Mouse (Mus musculus) spleen, adult 2 months (tissue): Measurements from ENCODE around the gene Acsf3. TPM values are rescaled to one million over a fixed set of nuclear protein-coding genes. Genes with fewer than 3 reads are reported as not detected.

Experiments
- DNase-seq, 2 experiments: peaks; one replicate each; pipeline versions ENCODE4 v3.0.0 to v3.0.0-alpha.2; 2012 to 2021; ENCODE audit warnings: low spot score in 2 of 2, low read depth in 1 of 2
- H3K27ac ChIP-seq: fragments of 200-500 bp; 2 replicates; pipeline ENCODE4 v1.5.1; 2012; ENCODE audit warnings: low read length, inconsistent platforms; ENCODE audit not compliant: insufficient read depth
- H3K27me3 ChIP-seq: fragments of 200-500 bp; 2 replicates; pipeline ENCODE4 v1.6.1; 2012; ENCODE audit warnings: mild to moderate bottlenecking, moderate library complexity, low read length, inconsistent platforms; ENCODE audit not compliant: control insufficient read depth, insufficient read depth
- H3K36me3 ChIP-seq: fragments of 200-500 bp; 2 replicates; pipeline ENCODE4 v1.6.1; 2012; ENCODE audit warnings: mild to moderate bottlenecking, low read length, inconsistent platforms; ENCODE audit not compliant: control insufficient read depth, insufficient read depth
- H3K4me1 ChIP-seq: fragments of 200-500 bp; 2 replicates; pipeline ENCODE4 v1.6.1; 2011; ENCODE audit warnings: inconsistent platforms; ENCODE audit not compliant: control insufficient read depth, insufficient read depth, insufficient read length
- H3K4me3 ChIP-seq: fragments of 200-500 bp; 2 replicates; pipeline ENCODE4 v1.5.1; 2011; ENCODE audit warnings: mild to moderate bottlenecking, inconsistent platforms; ENCODE audit not compliant: insufficient read depth, insufficient read length; ENCODE audit errors: extremely low read depth
- CTCF ChIP-seq: fragments of 200-500 bp; IDR thresholded peaks from 2 replicates; pipeline ENCODE4 v1.5.1; 2011; ENCODE audit warnings: mild to moderate bottlenecking, inconsistent platforms; ENCODE audit not compliant: insufficient read depth, insufficient read length, insufficient replicate concordance; ENCODE audit errors: extremely low read depth
- POLR2A ChIP-seq: fragments of 200-500 bp; IDR thresholded peaks from 2 replicates; pipeline ENCODE4 v1.6.1; 2011; ENCODE audit warnings: low read depth, low read length, inconsistent platforms
- WGBS: fragments of 180-500 bp; shearing (Covaris S2); methylation state at CpG from one replicate; pipeline ENCODE4 v1.1.7; 2018; 5-methylcytosine and 5-hydroxymethylcytosine counted together
- polyA plus RNA-seq: library from polyadenylated mRNA; depleted of rRNA; stranded (reverse); fragments of >200 nt; gene quantifications from 2 replicates; pipeline ENCODE4 v1.2.3, GENCODE M21; 2012; rRNA removed

Acsf3 gene
- polyA plus RNA-seq = 11.1 and 12.0 TPM in 2 replicates

DNA sequence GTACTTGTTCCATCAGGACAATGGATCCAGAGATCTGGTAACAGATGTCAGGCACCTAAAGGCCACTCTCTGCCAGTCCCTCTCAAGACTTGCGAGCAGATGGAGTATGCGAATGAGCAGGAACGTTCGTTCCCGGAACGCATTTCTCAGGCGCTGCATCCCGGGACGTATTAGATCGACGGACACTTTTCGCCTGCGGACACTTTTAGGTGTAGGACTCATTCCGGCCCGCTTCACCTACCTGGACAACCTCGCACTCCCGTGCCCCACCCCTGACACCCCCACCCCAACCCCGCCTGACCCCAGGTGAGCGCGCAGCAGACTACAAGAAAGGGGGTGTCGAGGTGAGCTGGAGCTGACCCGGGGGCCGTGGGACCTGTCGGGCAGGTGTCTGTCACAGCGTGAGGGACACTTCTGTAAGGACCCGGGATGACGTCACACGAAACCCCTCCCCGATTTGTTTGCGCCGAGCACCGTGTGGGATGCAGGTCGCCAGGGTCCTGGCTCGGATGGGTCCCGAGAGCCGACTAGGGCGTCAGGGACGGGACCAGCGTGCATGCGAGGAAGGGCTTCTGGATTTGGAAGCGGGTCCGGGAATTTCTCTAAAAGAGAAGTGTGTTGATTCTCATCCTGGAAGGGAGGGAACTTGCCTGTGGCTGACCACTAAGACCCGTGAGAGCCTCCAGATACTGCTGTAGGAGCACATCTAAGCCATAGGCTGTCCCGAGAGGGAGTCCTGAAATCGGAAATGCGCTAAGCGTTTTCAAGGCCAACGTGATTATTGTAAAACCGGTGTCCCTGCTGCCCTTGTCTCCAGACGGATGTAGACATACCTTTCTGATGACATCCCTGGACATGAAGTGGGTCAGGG is at the start of gene Acsf3:
TSS of gene Acsf3 (plus strand) at position 202 of the 871 bp plus-strand sequence.
- peaks cover 3% of the 10 kb centered on the region; the same call in 1 of the 2 replicates for H3K4me1 ChIP-seq
- no peak within 1 kb of the TSS for H3K27ac ChIP-seq
- peaks cover 2% of the 10 kb centered on the region for H3K36me3 ChIP-seq
- peak; percentile 29 to 43 for DNase-seq
- peak within 1 kb of the TSS; percentile 68 for H3K4me3 ChIP-seq
- no peaks in the 10 kb centered on the region for H3K27me3 ChIP-seq
- no peak for TF ChIP-seq POLR2A
- no peak for TF ChIP-seq CTCF
- WGBS = 2% methylated on average over 50 of the region's 50 CpGs

DNA sequence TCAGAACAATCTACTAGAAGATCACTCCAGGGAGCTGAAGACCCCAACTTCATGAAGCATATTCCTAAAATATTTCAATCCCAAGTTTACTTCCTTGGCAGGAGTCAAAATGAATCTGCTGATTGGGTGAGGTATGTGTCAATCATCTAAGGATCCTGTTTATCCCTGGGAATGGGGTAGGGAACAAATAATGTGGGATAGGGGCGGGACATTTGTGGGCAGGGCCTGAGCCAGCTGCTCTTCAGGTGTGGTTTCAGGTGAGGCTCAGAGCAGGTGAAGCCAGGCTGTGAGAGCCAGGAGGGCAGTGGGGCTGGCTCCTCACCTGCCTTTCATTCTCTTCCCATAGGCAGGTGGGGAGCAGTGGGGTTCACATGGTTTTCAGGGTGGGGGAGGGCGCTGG is 48.5 kb upstream of the Acsf3 start:
- Histone ChIP-seq H3K27me3 (no peaks in the 10 kb centered on the region), H3K4me3 (no peak overlapping the region), H3K27ac (no peak overlapping the region), H3K36me3 (no peaks in the 10 kb centered on the region), H3K4me1 (no peaks in the 10 kb centered on the region)
- 89% methylated on average over 2 of the region's 2 CpGs for WGBS
- DNase-seq = no peak
- TF ChIP-seq CTCF (no peak), POLR2A (no peak)

DNA sequence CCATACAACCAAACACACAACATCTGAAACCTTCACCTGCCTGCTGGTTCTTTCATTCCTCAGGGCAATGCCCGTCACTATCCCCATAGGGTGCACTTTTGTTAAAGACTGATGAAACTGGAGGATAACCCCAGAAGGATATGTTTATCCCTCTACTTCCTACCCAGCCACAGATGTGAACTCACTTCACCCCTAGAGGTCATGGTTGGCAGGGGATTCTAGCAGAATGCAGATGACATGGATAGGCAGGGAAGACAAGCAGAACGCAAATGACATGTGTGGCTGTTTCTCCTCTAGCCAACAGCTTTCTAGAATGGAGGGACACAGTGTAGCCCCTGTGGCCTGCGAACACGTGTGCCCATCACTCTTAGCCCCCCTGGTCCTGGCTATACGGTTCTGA is 47.9 kb upstream of the Acsf3 start:
- H3K4me1 ChIP-seq = no peaks in the 10 kb centered on the region
- no peak overlapping the region for H3K27ac ChIP-seq
- H3K36me3 ChIP-seq = no peaks in the 10 kb centered on the region
- TF ChIP-seq POLR2A (no peak), CTCF (no peak)
- no peaks in the 10 kb centered on the region for H3K27me3 ChIP-seq
- DNase-seq = no peak
- H3K4me3 ChIP-seq = no peak overlapping the region
- 63% methylated on average over 5 of the region's 5 CpGs for WGBS

DNA sequence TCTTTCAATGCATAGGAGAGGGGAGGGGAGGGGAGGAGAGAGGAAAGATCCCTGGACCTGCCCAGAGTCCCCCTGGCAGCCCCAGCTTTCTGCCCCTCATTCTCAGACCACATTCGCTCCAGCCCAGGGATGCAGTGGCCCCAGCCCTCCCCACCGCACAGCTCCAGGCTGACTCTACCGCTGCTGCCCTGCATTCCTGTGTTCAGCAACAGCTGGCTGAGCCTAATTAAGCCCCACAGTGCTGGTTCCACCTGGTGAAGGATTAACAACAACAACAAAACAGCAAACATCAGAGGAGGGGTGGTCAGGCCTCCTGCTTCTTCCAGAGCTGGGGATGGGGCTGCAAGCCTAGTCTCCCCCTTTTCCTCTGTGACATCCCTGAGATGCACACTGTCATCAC is 46.7 kb upstream of the Acsf3 start:
- Histone ChIP-seq H3K27me3 (no peaks in the 10 kb centered on the region), H3K36me3 (no peaks in the 10 kb centered on the region)

DNA sequence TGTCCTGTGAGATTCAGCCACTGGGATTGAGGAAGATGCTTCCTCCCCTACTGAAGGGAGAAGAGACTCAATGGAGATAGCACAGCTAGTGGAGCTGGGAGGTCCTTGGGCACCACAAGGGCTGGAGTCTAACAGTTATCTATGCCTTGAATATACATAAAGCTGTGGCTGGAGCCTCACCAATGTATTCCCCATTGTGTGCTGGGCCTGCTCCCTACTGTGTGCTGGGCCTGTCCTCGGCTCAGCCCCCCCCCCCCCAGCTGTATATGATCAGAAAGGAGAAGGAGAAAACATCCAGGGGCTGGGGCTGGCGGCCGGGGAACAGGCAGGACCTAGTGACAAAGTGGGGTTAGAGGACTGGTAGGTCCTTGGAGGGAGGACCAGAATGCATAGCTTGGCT is 40.2 kb upstream of the Acsf3 start:
- no peak for DNase-seq
- H3K4me3 ChIP-seq = no peak overlapping the region
- 78% methylated on average over 3 of the region's 3 CpGs for WGBS
- H3K27ac ChIP-seq = no peak overlapping the region
- no peak for TF ChIP-seq CTCF
- no peak for TF ChIP-seq POLR2A
- H3K36me3 ChIP-seq = no peaks in the 10 kb centered on the region
- H3K4me1 ChIP-seq = peaks cover 32% of the 10 kb centered on the region; the same call in 1 of the 2 replicates
- H3K27me3 ChIP-seq = no peaks in the 10 kb centered on the region

More for the DNA sequence above, 46.7 kb upstream of the Acsf3 start:
- peaks cover 3% of the 10 kb centered on the region; the same call in 1 of the 2 replicates for H3K4me1 ChIP-seq
- WGBS = 98% methylated on average over 3 of the region's 3 CpGs
- no peak for DNase-seq
- TF ChIP-seq CTCF (no peak), POLR2A (no peak)
- H3K4me3 ChIP-seq = no peak overlapping the region
- no peak overlapping the region for H3K27ac ChIP-seq

DNA sequence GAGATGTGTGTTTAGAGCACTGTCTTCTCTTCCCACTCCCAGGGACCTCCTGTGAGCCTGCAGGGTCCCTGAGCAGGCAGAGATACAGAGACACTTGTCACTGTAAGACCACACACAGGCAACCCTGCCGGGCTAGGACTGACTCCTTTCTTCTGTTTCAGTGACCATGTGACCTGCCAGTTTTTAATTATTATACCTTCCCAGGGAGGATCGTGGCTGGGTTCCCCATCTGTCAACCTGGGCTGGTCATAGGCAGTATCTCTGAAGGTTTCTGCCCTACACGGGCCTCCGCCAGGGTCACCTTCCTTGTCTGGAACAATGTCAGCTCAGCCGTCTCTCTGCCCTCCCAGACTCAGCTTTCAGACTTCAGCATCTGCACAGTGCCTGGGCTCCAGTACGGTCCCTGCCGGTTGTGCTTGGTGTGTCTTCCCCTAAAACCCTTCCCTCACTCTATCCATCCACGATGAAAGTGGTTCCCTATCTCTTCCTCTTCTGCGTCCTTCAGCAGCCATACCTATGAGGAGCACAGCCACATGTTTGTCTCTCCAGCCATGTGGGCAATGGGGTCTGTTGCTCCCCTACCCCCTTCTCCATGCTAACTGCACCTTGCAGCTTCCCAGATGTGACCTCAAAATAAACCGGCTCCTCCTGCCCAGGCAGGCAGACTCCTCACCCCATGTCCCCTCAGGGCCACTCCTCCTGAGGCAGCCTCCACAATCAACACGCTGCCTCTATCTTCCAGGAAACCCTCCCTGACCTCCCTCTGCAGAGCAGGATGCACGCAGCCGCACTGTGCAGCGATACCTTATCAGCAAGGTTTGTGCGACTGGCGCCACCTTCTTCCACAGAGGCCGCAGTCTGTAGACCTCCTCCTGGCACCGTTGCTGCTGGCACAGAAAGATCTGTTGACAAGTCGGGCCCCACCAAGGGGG is 39.5 kb upstream of the Acsf3 start:
- TF ChIP-seq POLR2A (no peak), CTCF (no peak)
- Histone ChIP-seq H3K27ac (no peak overlapping the region), H3K27me3 (no peaks in the 10 kb centered on the region), H3K4me1 (peaks cover 36% of the 10 kb centered on the region; the same call in 1 of the 2 replicates), H3K36me3 (no peaks in the 10 kb centered on the region), H3K4me3 (no peak overlapping the region)
- WGBS = 29% methylated on average over 19 of the region's 19 CpGs
- no peak for DNase-seq
